Mouse (Mus musculus) bone marrow, adult 2 months (tissue): ENCODE measurements around the gene Akap10. TPM values are rescaled to one million over a fixed set of nuclear protein-coding genes. Genes with fewer than 3 reads are reported as not detected.
A peak's percentile ranks its signal among the peaks of the same experiment; 100 is the strongest.
"Not testable (repeated sequence)": the region's sequence is repeated elsewhere in the genome, so short reads cannot be mapped to it uniquely, and the experiment has no call there.

Experiments
- H3K27ac ChIP-seq: fragments of 200-500 bp; 2 replicates; pipeline ENCODE4 v1.5.1; 2012; ENCODE audit warnings: low read depth, mild to moderate bottlenecking, control low read depth, inconsistent platforms, low read length; ENCODE audit not compliant: control insufficient read depth, poor library complexity, insufficient read depth
- H3K4me1 ChIP-seq: fragments of 200-500 bp; 2 replicates; pipeline ENCODE4 v1.6.1; 2011; ENCODE audit warnings: low read length; ENCODE audit not compliant: control insufficient read depth, insufficient read depth
- H3K4me3 ChIP-seq: fragments of 200-500 bp; replicated peaks from 2 replicates; pipeline ENCODE3; 2011; ENCODE audit warnings: mild to moderate bottlenecking, low read depth, low read length, control low read depth; ENCODE audit not compliant: control insufficient read depth
- CTCF ChIP-seq: fragments of 200-500 bp; IDR thresholded peaks from 2 replicates; pipeline ENCODE4 v1.5.1; 2011; ENCODE audit warnings: low read length, control low read depth; ENCODE audit not compliant: control insufficient read depth, insufficient read depth
- POLR2A ChIP-seq: fragments of 200-500 bp; IDR thresholded peaks from 2 replicates; pipeline ENCODE4 v1.6.1; 2011; ENCODE audit warnings: low read depth, mild to moderate bottlenecking, control low read depth, low read length, borderline replicate concordance; ENCODE audit not compliant: control insufficient read depth
- WGBS: fragments of 180-500 bp; shearing (Covaris S2); methylation state at CpG from one replicate; pipeline ENCODE4 v1.1.7; 2018; 5-methylcytosine and 5-hydroxymethylcytosine counted together
- polyA plus RNA-seq: library from polyadenylated mRNA; stranded (reverse); fragments of >200 nt; gene quantifications from 2 replicates; pipeline ENCODE4 v1.2.4, GENCODE M21; 2011; ENCODE audit warnings: low replicate concordance; ENCODE audit not compliant: missing spikeins, insufficient read depth, insufficient read length

Gene Akap10
- polyA plus RNA-seq, 1 experiment: 25.6 TPM

- H3K27ac ChIP-seq: peak overlapping the region; percentile 99; the same call in 1 of the 2 replicates
- TF ChIP-seq POLR2A: no peak
- no peak for TF ChIP-seq CTCF
- WGBS: 39% methylated on average over 6 of the region's 6 CpGs
- H3K4me3 ChIP-seq: peak overlapping the region; percentile 72
- peaks cover 2% of the 10 kb centered on the region; the same call in 1 of the 2 replicates for H3K4me1 ChIP-seq
Observed at GRCm38 (mm10) chr11:61855539-61855938, 74.5 kb downstream of the Akap10 start.

- peaks cover 2% of the 10 kb centered on the region; the same call in 1 of the 2 replicates for H3K4me1 ChIP-seq
- peak within 1 kb of the TSS; percentile 72 for H3K4me3 ChIP-seq
- TF ChIP-seq POLR2A (peak; percentile 99), CTCF (peak; percentile 26; the same call in 1 of the 2 replicates)
- WGBS: under 1% methylated on average over 58 of the region's 58 CpGs
- peak within 1 kb of the TSS; percentile 99 for H3K27ac ChIP-seq
Observed at GRCm38 (mm10) chr11:61854988-61855411, 75.1 kb downstream of the Akap10 start, which contains the start of gene Ulk2. Ulk2 (minus strand) TSS chr11:61855073.

- H3K27ac ChIP-seq: peak overlapping the region; percentile 99
- TF ChIP-seq POLR2A: peak; percentile 93
- peak; percentile 60 for TF ChIP-seq CTCF
- under 1% methylated on average over 83 of the region's 87 CpGs for WGBS
- peak overlapping the region; percentile 72 for H3K4me3 ChIP-seq
- peaks cover 2% of the 10 kb centered on the region; the same call in 1 of the 2 replicates for H3K4me1 ChIP-seq
Observed at GRCm38 (mm10) chr11:61854211-61854987, 75.7 kb downstream of the Akap10 start.

GRCm38 (mm10) chr11:61853659-61854058, 76.4 kb downstream of the Akap10 start:
- Histone ChIP-seq H3K4me3 (peak overlapping the region; percentile 72), H3K4me1 (peaks cover 2% of the 10 kb centered on the region; the same call in 1 of the 2 replicates), H3K27ac (peak overlapping the region; percentile 99; the same call in 1 of the 2 replicates)
- WGBS: 13% methylated on average over 5 of the region's 5 CpGs
- TF ChIP-seq CTCF: no peak
- no peak for TF ChIP-seq POLR2A

- TF ChIP-seq CTCF (no peak), POLR2A (no peak)
- Histone ChIP-seq H3K27ac (no peak overlapping the region), H3K4me3 (no peak overlapping the region), H3K4me1 (peaks cover 2% of the 10 kb centered on the region; the same call in 1 of the 2 replicates)
Observed at GRCm38 (mm10) chr11:61852916-61853315, 77.1 kb downstream of the Akap10 start.

GRCm38 (mm10) chr11:61851195-61851594, 78.9 kb downstream of the Akap10 start:
- H3K27ac ChIP-seq: no peak overlapping the region
- 65% methylated on average over 3 of the region's 3 CpGs for WGBS
- TF ChIP-seq CTCF: no peak
- TF ChIP-seq POLR2A: no peak

GRCm38 (mm10) chr11:61840663-61841062, 89.4 kb downstream of the Akap10 start:
- not testable (repeated sequence) for H3K27ac ChIP-seq, H3K4me3 ChIP-seq, H3K4me1 ChIP-seq
- WGBS: 60% methylated on average over 3 of the region's 3 CpGs

More at GRCm38 (mm10) chr11:61851195-61851594, 78.9 kb downstream of the Akap10 start:
- peaks cover 2% of the 10 kb centered on the region; the same call in 1 of the 2 replicates for H3K4me1 ChIP-seq
- H3K4me3 ChIP-seq: no peak overlapping the region

GRCm38 (mm10) chr11:61839940-61840339, 90.1 kb downstream of the Akap10 start:
- H3K4me1 ChIP-seq: peaks cover 2% of the 10 kb centered on the region; the same call in 1 of the 2 replicates
- no peak overlapping the region for H3K4me3 ChIP-seq
- H3K27ac ChIP-seq: no peak overlapping the region
- TF ChIP-seq CTCF: no peak
- TF ChIP-seq POLR2A: no peak
